Mouse (Mus musculus) embryonic fibroblast, embryonic 13.5 days (primary cell): ENCODE measurements around the gene Timp3.

Experiments
- CTCF ChIP-seq: IDR thresholded peaks from 2 replicates; pipeline ENCODE4 v1.5.1; 2011; ENCODE audit warnings: mild to moderate bottlenecking, control low read depth, low read length, moderate library complexity, borderline replicate concordance; ENCODE audit not compliant: insufficient read depth
- POLR2A ChIP-seq: IDR thresholded peaks from 2 replicates; pipeline ENCODE4 v1.6.1; 2011; ENCODE audit warnings: low read depth, mild to moderate bottlenecking, control low read depth, low read length, moderate library complexity

DNA sequence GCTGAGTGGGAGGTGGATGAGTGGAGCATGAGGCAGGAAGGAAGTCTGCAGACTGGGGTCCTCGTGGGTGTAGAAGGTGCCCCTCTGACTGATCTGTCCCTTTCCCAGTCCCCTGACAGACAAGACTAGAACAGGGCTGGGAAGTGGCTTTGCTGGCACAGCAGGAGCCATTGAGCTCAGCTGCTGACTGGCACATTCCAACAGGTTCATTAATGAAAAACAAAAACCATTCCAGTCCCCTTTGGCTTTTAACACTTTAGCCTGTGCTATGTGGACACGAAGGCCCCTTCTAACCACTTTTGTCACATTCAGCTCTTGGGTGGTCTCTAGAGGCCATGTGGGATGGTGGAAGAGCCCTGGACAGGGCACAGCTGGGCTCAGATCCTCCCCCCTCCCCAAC is 4.4 kb downstream of the Timp3 start:
- TF ChIP-seq POLR2A (no peak), CTCF (no peak)
